In the genomic region with DNA sequence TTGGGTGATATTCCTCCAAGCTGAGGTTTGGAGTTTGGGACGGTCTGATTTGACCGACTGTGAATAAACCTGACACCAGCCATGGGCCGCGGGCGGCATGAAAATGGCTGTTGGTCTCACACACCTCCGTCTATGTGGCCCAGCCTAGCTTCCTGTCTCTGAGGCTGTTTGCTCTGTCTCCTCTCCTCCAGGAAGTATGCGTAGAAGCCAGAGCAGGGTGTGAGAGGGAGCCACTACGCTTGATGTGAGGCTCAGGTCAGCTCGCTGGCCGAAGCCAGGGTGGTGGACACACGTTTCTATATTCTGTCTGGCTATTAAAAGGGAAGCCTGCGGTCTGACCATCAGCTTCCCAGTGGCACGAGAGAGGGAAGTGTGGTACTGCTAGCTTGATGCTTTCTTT, we compare ENCODE assay signal across 10 mouse cellular contexts.
A peak's percentile ranks its signal among the peaks of the same experiment; 100 is the strongest.
DNase-seq lines count a peak whose midpoint lies in the region; ATAC-seq and TF ChIP-seq lines count a peak whose summit lies in the region.
"Had no signal": no experiment of that assay in that cellular context is flagged by ENCODE, and none has a peak within 500 bp of the region (broad histone marks: within the 10 kb centered on the region; RNA-seq: fewer than 3 reads in every experiment).

No protein-coding gene starts in this region.

- intact Hi-C loops in gastrocnemius, adult 2 months (cut with DNase I): no loop called here
- intact Hi-C loops in gastrocnemius, postnatal 36 days (cut with DNase I): no loop called here

- no peak overlapping the region for H3K9ac ChIP-seq in midbrain, postnatal 0 days (replicated peaks; ENCODE audit: low read length, poor library complexity, severe bottlenecking)
- H3K9ac ChIP-seq in midbrain, embryonic 14.5 days (replicated peaks; ENCODE audit: low read length): no peak overlapping the region
- H3K9ac ChIP-seq in heart, embryonic 12.5 days: no peak overlapping the region
- H3K9ac ChIP-seq: lung, embryonic 15.5 days had no signal

- no peak for DNase-seq in gastrocnemius, adult 2 months
- DNase-seq in gastrocnemius, postnatal 36 days: no peak
- DNase-seq in midbrain, embryonic 10.5 days (ENCODE audit: low spot score): no peak
- DNase-seq in midbrain, postnatal 0 days (ENCODE audit: low spot score): no peak
- no peak for DNase-seq in midbrain, embryonic 14.5 days
- DNase-seq in thymus, postnatal 36 days: peak; percentile 36 to 43
- no peak for DNase-seq in left cerebral cortex, adult 9 months (ENCODE audit: low spot score in 2 of 2)
- DNase-seq: cerebellum, postnatal 14 days had no signal

- no peaks in the 10 kb centered on the region for H3K36me3 ChIP-seq in midbrain, embryonic 10.5 days
- no peaks in the 10 kb centered on the region for H3K36me3 ChIP-seq in midbrain, postnatal 0 days (ENCODE audit: insufficient read depth, low read length)
- H3K36me3 ChIP-seq in midbrain, embryonic 14.5 days (ENCODE audit: control insufficient read depth, insufficient read depth, low read length): no peaks in the 10 kb centered on the region
- H3K36me3 ChIP-seq in heart, embryonic 12.5 days: no peaks in the 10 kb centered on the region
- H3K36me3 ChIP-seq: lung, embryonic 15.5 days had no signal

- no peak overlapping the region for H3K4me3 ChIP-seq in gastrocnemius, adult 2 months
- H3K4me3 ChIP-seq in midbrain, embryonic 10.5 days: no peak overlapping the region
- no peak overlapping the region for H3K4me3 ChIP-seq in midbrain, postnatal 0 days (ENCODE audit: low read depth, low read length)
- H3K4me3 ChIP-seq in midbrain, embryonic 14.5 days (replicated peaks; ENCODE audit: low read depth, low read length): no peak overlapping the region
- H3K4me3 ChIP-seq in heart, embryonic 12.5 days: no peak overlapping the region
- H3K4me3 ChIP-seq: lung, embryonic 15.5 days had no signal

- H3K27me3 ChIP-seq in midbrain, embryonic 10.5 days (ENCODE audit: low read depth, poor library complexity, severe bottlenecking): 0 out of 2 replicates have a peak, but pooled peaks cover 5% of the 10 kb centered on the region
- no peaks in the 10 kb centered on the region for H3K27me3 ChIP-seq in midbrain, postnatal 0 days (ENCODE audit: insufficient read depth, low read length)
- H3K27me3 ChIP-seq in midbrain, embryonic 14.5 days (ENCODE audit: control insufficient read depth, insufficient read depth, low read length): no peaks in the 10 kb centered on the region
- 0 out of 2 replicates have a peak, but pooled peaks cover 10% of the 10 kb centered on the region for H3K27me3 ChIP-seq in heart, embryonic 12.5 days (replicated peaks)
- H3K27me3 ChIP-seq: lung, embryonic 15.5 days had no signal

- no peak for TF ChIP-seq CTCF in gastrocnemius, adult 2 months (IDR thresholded peaks at IDR 0.05)
- no peak for TF ChIP-seq CTCF in midbrain, postnatal 0 days (IDR thresholded peaks at IDR 0.05)

- 92% methylated on average over 13 of the region's 13 CpGs for WGBS in midbrain, embryonic 10.5 days
- 85% methylated on average over 13 of the region's 13 CpGs for WGBS in midbrain, postnatal 0 days
- WGBS in midbrain, embryonic 14.5 days: 86% methylated on average over 13 of the region's 13 CpGs
- WGBS in heart, embryonic 12.5 days: 87% methylated on average over 13 of the region's 13 CpGs

- H3K27ac ChIP-seq in gastrocnemius, adult 2 months: peak overlapping the region; percentile 32; the same call in 1 of the 2 replicates
- peak overlapping the region; percentile 39; the same call in 1 of the 2 replicates for H3K27ac ChIP-seq in midbrain, embryonic 10.5 days (replicated peaks)
- H3K27ac ChIP-seq in midbrain, postnatal 0 days (ENCODE audit: low read depth, low read length): no peak overlapping the region
- peak overlapping the region; percentile 23 for H3K27ac ChIP-seq in midbrain, embryonic 14.5 days (replicated peaks; ENCODE audit: low read depth, low read length)
- H3K27ac ChIP-seq in heart, embryonic 12.5 days (ENCODE audit: poor library complexity, severe bottlenecking): no peak overlapping the region
- H3K27ac ChIP-seq: lung, embryonic 15.5 days had no signal

- no peak for ATAC-seq in midbrain, postnatal 0 days (ENCODE audit: low FRiP score)
- ATAC-seq in midbrain, embryonic 14.5 days (ENCODE audit: low FRiP score, low TSS enrichment): no peak
- ATAC-seq in heart, embryonic 12.5 days (ENCODE audit: insufficient number of reproducible peaks, low FRiP score): no peak

- H3K9me3 ChIP-seq in midbrain, embryonic 10.5 days (replicated peaks): no peaks in the 10 kb centered on the region
- no peaks in the 10 kb centered on the region for H3K9me3 ChIP-seq in midbrain, postnatal 0 days (ENCODE audit: low read length)
- no peaks in the 10 kb centered on the region for H3K9me3 ChIP-seq in midbrain, embryonic 14.5 days (ENCODE audit: control insufficient read depth, low read length)
- no peaks in the 10 kb centered on the region for H3K9me3 ChIP-seq in heart, embryonic 12.5 days (replicated peaks)
- H3K9me3 ChIP-seq: lung, embryonic 15.5 days had no signal

- peaks cover 54% of the 10 kb centered on the region for H3K4me1 ChIP-seq in midbrain, embryonic 10.5 days
- peaks cover 39% of the 10 kb centered on the region for H3K4me1 ChIP-seq in midbrain, postnatal 0 days (ENCODE audit: insufficient read depth, low read length)
- H3K4me1 ChIP-seq in midbrain, embryonic 14.5 days (ENCODE audit: control insufficient read depth, insufficient read depth, low read length): peaks cover 62% of the 10 kb centered on the region
- H3K4me1 ChIP-seq in heart, embryonic 12.5 days (replicated peaks): peaks cover 24% of the 10 kb centered on the region

- H3K4me2 ChIP-seq in midbrain, postnatal 0 days (ENCODE audit: low read depth, low read length, poor library complexity, severe bottlenecking): no peak overlapping the region
- no peak overlapping the region for H3K4me2 ChIP-seq in midbrain, embryonic 14.5 days (ENCODE audit: low read length)
- no peak overlapping the region for H3K4me2 ChIP-seq in heart, embryonic 12.5 days
- H3K4me2 ChIP-seq: lung, embryonic 15.5 days had no signal

Comparison
In these comparisons a context has a peak if more than half of its experiments do, and no peak if none do; other contexts are left out.
1. H3K27ac ChIP-seq: peak in gastrocnemius, adult 2 months (single experiment), midbrain, embryonic 10.5 days (single experiment) and midbrain, embryonic 14.5 days (single experiment); none in midbrain, postnatal 0 days (single experiment) and heart, embryonic 12.5 days (single experiment).
2. DNase-seq: peak in thymus, postnatal 36 days (2 of 2); none in gastrocnemius, adult 2 months (single experiment), gastrocnemius, postnatal 36 days (0 of 2), midbrain, embryonic 10.5 days (single experiment), midbrain, postnatal 0 days (single experiment), midbrain, embryonic 14.5 days (single experiment) and left cerebral cortex, adult 9 months (0 of 2).